Mouse (Mus musculus): ENCODE measurements around the gene Spag17.

- no peak for TF ChIP-seq CTCF (conservative IDR thresholded peaks at IDR 0.05; ENCODE audit: low read length)
- no peak for TF ChIP-seq POU5F1 (IDR thresholded peaks at IDR 0.05; ENCODE audit: borderline replicate concordance, low read length)
- no peak for TF ChIP-seq NANOG (IDR thresholded peaks at IDR 0.05; ENCODE audit: borderline replicate concordance, low read length)
Observed at GRCm38 (mm10) chr3:99883988-99884564, 1.1 kb upstream of the Spag17 start.
